Mouse (Mus musculus) colon, adult 2 months (tissue): ENCODE data around the gene Aadacl2. TPM values are rescaled to one million over a fixed set of nuclear protein-coding genes. Genes with fewer than 3 reads are reported as not detected.

ENCODE experiments used
- polyA plus RNA-seq: library from polyadenylated mRNA; depleted of rRNA; stranded (reverse); fragments of >200 nt; gene quantifications from 2 replicates; pipeline ENCODE4 v1.2.3, GENCODE M21; 2012; rRNA removed

The Aadacl2 gene
- polyA plus RNA-seq, result not detected in 2 replicates

DNA sequence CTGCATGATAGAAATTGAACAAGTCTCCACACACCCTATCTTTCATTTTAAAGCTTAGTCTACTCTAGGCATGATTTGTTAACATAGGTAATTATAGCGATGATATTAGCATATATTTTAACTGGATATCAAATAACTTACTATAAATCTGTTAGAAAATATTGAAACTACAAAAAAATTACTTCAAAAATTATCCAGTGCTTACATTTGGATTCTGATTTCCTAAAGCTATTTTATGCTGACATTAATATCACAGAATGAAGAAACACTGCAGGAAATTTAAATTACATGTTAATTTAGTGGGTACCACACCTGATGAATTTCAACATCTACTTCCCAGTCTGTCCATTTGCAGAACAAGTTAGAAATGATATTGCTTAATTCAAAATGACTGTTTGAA, at the start of gene Aadacl2:
TSS of gene Aadacl2 (plus strand) at position 301 of the 400 bp plus-strand sequence.

GRCm38 (mm10) chr3:60025417-60025816, 18.9 kb downstream of the Aadacl2 start, which contains the start of gene Aadac:
TSS of gene Aadac (plus strand) at chr3:60025717.

Other genes starting within 250 kb of the Aadacl2 start
- gene Gm8298, start 145.7 kb upstream of the Aadacl2 start, polyA plus RNA-seq, result not detected in 2 replicates
- gene C130079G13Rik, start 81.5 kb upstream of the Aadacl2 start, polyA plus RNA-seq, result not detected in 2 replicates
- 8.2 and 9.4 TPM in 2 replicates for gene Aadac, start 19.0 kb downstream of the Aadacl2 start, polyA plus RNA-seq
- 0.22 and 0.27 TPM in 2 replicates for gene Sucnr1, start 75.1 kb downstream of the Aadacl2 start, polyA plus RNA-seq